Mouse (Mus musculus) thymus, postnatal 36 days (tissue): Measurements from ENCODE around the gene Kidins220.
A peak's percentile ranks its signal among the peaks of the same experiment; 100 is the strongest.

ENCODE experiments used
- DNase-seq, 2 experiments: peaks; one replicate each; pipeline ENCODE4 v3.0.0; 2022; ENCODE audit warnings: mixed read lengths in 2 of 2

The Kidins220 gene

DNA sequence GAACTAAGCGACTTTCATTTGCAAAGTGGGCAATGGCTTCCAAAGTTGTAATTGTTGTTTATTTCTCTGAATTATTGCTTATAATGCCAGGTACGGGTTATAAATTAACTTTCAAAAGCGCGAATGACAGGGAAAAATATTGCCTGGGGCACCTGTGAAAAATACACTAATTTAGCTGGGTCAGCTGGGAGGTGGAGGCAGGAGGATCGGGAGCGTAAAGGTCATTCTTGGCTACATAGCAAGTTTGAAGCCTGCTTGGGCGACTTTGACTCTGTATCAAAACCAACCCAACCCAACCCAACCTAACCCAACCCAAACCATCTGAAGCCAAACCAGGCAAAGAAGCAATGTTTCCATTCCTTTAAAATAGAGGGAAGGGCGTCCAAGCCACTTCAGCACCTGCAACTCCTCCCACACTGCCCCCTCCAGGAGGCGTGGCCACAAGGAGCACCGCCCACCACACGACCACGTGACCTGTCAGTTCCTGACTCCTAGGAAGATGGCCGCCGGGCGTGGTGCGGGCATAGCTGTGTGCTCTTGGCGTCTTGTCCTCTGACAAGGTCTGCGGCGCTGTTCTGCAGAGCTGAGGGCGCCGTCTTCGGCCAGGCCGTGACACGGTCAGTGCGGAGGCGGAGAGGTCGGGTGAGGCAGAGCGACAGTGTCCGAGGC, at the start of gene Kidins220:
Gene Kidins220, plus strand, starts transcription at position 480 of the 669 bp plus-strand sequence.
- peak; percentile 94 to 97 for DNase-seq

DNA sequence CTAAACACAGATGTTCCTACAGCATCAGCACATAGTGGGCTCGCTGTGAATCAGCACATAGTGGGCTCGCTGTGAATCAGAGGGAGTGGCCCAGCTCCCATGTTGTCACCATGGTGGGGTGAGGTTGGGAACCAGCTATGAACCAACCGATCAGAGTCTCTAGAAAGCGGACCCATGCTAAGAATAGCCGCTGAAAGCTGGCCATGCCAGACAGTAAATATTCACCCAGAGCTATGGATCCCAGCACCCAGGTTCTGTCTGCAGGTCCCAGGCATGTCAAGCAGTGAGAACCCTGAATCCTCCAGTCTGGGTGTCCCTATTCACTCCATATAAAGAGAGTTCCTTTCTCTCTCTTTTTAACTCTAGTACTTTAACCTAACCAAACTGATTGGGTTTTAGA, 49.4 kb upstream of the Kidins220 start:
- DNase-seq = no peak

DNA sequence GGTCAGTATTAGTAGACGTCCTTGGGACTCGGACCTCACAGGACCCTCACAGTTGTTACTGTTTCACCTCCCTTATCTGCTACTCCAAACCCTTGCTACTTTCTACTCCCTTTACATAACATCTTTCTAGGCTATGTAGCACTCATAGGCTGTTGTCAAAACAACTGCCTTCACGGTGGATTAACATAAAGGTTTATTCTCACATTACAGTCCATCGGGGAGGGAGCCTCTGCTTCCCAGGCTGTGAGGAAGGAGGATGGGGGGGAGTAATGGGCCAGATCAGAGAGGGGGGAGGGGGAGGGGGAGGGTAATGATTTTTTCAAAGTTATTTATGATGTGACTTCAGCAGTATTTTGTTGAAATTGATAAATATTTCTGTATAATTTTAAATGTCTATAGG, 49.0 kb upstream of the Kidins220 start:
- DNase-seq = no peak

DNA sequence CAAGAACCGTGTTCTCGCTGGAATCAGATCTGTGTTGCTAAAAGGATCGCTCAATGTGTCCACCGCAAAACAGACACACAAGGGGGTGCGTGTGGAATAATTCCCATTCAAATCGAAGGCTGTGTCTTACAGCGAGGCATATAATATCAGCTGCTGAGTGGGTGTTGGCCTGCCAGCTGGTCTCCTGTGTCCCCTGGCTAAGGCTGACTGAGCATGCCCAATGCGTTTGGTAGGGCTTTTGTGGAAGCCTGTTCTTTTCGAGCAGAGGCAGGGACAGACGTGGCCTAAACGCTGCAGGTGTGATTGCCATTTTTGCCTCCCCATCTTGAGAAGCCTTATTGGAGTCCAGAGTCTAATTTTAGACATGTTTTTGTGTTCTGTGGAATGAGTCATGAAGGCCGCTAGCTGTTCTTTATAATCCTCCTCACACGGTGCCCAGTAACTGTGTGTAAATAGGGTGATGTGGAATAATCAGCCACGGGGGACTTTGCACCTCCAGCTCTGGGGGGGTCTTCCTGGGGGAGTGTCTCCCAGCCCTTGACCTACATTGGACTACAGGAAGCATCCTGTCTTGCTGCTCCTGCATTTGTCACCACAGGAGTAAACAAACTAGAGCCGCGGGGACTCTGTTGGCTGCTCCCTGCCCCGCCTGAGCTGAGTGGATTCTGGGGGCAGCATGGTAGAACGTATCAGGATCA, 46.5 kb upstream of the Kidins220 start:
- DNase-seq = no peak

DNA sequence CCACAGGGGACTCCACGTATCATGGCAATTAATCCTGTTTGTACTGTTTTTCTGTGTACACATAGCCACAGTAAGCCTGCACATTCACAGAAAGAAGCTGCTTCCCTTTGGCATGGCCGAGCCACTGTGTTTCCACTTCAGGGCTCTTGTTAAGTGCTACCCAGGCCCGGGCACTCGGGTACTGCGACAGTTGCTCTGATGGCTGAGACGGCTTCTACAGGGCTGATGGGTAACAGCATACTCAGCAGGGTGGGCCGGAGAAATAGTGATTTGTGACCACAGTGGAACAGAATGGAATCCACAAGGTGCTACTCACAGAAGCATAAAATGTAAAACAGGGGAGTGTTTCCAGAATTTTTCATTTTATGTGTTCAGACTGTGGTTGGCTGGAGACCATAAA, 45.7 kb upstream of the Kidins220 start:
- DNase-seq = no peak

DNA sequence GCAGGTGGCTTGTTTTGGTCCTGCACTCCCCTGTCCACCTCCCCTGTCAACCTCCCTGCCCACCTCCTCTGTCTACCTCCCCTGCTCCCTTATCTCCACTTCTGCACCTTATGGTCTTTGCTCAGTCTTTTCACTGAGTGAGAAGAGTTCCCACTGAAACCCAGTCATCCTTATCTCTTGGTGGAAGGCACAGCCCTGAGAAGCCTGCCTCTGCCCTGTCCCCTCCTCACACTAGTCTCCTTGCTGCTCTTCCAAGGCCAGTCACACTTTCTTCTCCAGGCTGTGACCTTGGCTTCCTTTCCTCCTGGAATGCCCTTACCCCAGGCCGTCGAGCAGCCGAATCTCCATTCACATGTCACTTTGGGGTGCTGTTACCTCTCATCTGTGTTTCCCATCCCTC, 44.0 kb upstream of the Kidins220 start:
- DNase-seq = no peak

DNA sequence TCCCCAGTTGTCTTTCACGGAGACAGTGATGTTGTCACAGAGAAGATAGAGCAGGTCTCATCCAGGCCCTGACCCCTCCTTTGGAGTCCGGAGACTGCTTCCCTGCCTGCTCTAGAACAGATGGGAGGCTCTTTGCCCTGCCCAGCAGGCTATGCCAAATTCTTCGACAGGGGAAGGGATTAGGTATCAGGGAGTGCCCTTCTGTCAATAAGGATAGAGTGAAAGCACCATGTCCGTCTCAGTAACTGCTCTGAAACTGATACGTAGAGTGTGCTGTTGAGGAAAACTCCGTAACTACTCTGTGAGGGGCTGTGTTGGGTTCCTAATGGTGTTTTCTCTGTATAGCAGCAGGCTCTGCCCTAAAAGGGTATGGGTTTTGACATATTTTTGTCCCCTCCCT, 42.6 kb upstream of the Kidins220 start:
- no peak for DNase-seq

DNA sequence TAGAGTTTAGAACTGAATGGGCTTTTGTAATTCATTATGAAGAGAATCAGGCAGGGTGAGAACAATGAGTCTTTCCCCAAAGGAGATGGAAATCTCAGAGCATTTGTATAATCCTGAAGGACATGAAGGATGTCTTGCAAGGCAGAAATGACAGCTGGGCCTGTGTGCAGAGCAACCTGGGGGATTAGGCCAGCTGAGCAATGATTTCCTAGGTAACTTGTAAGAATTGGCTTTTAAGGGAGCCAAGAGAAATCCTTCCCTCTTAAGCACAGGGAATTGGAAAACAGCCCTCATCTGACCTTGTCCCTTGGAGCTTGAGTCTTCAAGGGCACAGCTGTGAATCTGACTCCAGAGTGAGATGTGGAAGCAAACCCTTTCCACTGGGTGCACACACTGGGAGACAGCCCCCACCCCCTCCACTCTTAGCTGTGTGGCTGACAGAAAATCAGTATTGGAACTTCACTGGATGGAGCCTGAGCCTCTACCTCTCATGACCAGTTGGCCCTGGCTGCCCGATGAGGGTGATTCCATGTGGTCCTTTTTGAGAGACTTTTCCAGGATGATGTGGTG, 41.4 kb upstream of the Kidins220 start:
- DNase-seq = no peak

DNA sequence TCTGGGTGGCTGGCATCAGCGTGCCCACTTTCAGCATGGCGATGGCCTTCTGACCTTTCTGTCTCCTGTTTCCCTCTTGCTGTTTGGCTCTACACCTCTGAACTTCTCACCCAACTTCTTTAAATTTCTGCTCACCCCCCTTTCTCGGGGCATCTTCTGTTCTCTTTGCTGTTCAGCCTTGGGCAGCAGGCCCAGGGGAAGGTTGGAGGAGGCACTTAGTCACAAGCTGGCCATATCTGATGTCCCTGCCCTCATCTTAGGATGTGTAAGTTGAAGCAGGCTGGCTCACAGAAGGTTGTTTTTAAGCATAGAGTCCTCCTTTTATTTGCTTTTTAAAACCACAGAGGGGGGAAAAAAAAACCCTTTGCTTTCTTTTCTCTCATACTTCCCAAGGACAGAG, 40.7 kb upstream of the Kidins220 start:
- DNase-seq = no peak

DNA sequence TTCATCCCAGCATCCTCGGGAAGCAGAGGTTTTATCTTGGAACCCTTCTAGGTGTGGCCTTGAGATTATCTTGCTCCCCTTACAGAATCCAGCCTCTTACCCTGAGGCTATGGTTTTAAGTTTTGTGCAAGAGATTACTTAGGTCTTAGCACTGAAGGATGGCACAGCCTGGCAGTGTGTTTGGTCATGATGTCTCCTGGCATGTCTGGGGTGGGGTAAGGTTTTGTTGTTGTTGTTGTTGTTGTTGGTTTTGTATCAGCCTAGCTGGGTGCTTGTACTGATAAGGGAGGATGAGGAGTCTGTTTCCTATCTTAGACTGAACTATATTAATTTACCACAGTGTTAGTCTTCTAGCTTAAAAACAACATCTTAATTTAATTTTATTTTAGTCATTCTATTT, 38.4 kb upstream of the Kidins220 start:
- DNase-seq = no peak

DNA sequence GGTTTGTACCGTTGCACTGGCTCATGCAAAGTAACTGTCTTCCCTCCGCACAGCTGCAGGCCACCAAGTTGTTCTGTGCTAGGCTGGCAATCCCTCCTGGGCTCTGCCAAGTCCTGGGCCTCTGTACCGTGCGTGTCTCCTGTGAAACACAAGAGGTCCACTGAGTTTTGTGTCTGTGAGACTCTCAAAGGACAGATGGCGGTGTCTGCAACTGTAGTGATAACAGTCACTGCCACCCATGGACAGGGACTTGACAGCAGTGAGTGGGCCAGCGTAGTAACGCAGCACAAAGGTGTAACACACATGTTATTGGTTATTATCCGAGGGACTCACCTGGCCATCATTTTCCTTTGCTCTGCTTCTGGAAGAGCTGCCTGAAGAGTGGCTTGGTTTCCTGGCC, 35.4 kb upstream of the Kidins220 start:
- no peak for DNase-seq

DNA sequence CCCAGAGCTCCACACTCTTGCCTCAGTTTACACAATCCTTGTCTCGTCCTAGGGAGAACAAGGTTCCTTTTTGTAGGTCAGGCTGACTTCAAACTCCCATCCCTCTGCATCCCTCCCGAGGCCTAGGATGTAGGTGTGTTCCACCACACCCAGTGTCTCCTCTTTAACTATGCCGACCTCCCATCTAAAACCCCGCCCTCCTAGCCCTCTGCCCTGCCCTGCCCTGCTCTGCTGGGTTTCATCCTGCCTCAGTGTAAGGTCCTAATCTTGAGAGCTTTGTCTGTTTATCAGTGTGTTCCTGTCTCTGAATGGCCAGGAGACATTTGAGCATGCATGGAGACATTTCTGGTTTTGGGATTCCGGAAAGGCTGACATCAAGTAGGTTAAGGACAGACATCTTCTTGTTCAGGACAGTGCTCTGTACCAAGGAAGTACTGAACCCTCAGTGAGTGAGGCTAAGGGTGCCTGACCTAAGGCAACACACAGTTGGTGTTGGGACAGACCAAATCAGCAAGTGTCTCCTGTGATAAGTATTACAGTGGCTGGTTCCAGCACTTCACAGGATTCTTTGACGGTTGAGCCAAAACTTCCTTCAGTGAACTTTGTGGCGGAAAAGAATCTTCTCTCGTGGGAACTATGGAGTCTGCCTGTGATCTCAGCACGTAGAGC, 32.0 kb upstream of the Kidins220 start:
- DNase-seq = no peak

DNA sequence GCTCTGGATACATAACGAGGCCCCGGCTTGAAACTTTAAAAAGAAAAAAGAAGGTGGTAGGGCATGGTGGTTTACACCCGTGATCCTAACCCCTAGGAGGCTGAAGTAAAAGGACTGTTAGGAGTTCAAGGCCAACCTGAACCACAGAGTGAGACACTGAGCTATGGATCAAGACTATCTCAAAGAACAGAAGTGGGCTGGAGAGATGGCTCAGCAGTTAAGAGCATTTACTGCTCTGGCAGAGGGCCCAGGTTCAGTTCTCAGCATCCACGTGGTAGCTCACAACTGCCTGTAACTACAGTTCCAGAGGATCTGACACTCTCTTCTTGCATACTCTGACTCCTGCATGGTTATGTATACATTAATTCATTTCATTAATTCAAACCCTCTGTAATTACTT, 31.3 kb upstream of the Kidins220 start:
- no peak for DNase-seq

DNA sequence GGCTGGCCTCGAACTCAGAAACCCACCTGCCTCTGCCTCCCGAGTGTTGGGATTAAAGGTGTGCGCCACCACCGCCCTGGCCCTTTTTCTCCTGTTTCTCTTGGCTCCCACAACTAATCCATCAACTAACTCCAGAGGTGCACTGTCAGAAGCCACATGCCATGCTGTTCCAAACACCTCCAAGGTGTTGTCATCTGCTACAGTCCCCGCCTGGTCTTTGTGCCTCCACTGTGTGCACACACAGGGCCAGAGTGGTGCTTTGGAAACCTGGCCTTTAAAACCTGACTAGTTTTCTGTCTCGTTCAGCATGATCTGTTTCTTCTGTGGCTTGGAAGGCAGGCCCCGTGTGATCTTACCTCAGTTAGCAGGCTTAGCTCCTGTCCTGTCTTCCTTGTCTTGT, 30.1 kb upstream of the Kidins220 start:
- DNase-seq = no peak

DNA sequence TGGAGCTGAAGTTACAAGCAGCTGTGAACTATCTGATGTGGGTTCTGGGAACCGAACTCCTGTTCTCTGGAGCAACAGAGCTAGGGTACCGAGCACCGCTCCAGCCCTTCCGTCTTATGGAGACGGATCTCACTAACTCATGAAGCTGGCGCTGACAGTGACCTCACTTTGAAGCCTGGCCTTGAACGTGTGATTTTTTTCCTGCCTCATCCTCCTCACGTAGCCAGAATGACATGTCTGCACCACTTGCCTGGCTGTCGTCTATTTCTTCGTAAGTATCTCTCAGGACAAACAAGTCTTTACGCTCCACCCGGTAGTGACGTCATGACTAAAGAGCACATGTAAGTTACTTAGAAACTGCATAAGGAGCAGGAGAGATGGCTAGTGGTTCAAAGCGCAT, 27.7 kb upstream of the Kidins220 start:
- DNase-seq = no peak

DNA sequence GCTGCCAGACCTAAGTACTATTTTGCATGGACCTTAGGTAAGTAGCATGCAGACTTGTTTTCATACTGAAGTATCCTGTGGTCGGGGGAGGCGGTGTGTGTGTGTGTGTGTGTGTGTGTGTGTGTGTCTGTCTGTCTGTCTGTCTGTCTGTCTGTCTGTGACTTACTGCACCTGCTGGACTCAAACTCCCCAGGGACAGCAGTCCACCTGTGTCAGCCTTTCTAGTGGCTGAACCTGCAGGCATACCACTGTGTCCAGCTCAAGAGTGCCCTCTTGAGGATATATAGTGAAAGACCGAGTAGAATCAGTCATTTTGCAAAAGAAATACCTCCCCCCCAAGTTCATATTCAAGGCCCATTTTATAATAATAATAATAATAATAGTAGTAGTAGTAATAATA, 26.4 kb upstream of the Kidins220 start:
- no peak for DNase-seq

DNA sequence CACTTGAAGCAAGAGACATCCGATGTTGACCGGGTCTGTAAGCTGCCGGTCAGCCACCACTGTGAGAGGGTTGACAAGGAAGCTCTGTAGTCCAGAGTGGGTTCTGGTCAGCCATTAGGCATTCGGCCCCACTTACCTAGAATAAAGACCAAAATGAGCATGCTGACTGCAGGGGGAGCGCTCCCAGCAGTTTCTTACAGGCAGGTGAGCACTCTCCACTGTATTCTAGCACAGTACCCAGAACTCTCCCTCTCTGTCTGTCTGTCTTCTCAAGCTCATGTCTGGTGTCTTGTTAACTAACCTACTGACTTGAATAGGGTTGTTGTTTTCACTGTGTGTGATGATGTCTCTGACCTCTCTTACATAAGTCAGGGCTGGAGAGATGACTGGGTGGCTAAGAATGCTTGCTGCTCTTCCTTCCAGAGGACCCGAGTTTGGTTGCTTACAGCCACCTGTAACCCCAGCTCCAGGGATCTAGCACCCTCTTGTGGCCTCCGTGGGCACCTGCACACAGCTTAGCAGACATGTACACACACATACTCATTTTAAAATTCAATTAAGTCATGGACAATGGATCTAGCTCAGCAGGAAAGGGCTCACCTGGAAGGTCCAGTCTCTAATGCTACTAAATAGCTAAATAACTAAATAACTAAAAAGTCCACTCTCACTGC, 24.2 kb upstream of the Kidins220 start:
- DNase-seq = peak in 1 of 2 experiments; percentile 7

DNA sequence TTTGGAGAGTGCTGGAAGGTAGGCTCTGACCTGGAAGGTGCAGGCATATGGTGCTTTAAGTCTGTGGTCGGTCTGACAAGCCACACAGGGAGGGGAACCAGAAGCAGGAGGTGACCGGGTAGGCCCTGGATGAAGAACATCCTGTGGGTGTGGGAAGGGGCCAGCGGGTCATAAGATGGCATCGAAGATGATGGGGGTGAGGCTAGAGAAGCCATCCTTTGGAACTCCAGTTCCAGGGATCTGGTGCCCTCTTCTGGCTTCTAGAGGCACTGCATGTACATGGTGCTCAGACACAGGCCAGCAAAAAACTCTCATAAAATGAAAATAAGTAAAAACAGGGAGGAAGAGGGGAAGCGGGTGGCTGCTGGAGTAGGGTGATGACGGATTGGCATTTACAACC, 22.6 kb upstream of the Kidins220 start:
- DNase-seq = peak; percentile 48 to 49

DNA sequence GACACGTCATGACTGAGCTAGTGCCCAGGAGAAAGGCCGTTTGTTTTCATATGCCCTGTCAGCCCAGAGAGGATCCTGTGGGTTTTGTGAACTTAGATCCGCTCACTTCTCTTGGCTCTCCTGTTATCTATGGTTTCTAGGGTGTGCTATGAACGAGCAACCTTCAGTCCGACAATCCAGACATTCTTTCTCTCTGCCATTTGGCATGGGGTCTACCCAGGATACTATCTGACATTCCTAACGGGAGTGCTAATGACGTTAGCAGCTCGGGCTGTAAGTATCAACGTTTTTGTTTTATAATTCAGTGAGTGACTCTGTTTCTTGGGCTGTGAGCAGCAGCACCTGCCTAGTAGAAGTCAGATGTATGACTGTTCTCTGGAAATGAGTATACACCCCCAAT, 19.6 kb upstream of the Kidins220 start:
- no peak for DNase-seq

DNA sequence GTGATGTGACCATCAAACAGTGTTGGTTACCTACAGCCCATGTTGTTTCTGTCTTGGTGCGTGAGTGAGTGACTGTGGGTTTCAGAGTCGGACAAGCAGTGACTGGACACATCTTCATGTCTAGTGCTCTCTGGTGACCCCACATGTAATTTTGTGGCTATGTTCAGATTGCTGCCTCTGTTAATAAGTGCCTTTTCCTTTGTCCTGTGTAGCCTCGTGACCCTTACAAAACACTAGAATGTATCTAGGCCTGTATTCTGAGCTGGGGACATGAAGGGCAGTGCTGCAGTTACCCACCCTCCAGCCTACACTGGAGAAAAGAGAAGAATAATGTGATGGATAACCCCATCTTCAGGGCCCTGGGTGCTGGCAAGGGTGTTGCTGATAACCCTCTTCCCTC, 16.2 kb upstream of the Kidins220 start:
- DNase-seq = no peak

DNA sequence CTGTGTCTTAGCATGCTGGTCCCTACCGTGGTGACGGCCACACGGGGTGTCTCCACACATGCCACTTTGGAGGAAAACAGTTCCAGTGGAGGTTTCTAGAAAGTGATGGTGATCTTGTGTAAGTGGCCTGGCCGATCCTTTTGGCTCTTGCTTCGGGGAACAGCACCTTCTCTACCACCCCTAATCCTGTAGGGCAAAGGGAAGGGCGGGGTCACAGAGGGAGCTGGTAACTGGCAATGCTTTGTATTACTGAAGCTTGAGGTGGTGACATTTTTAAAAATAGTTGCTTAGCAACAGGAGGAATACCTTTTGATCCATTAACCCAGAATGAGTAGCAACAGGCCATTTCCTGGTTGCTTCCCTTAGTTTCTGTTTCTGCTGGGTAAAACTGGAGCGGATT, 12.9 kb upstream of the Kidins220 start:
- no peak for DNase-seq

DNA sequence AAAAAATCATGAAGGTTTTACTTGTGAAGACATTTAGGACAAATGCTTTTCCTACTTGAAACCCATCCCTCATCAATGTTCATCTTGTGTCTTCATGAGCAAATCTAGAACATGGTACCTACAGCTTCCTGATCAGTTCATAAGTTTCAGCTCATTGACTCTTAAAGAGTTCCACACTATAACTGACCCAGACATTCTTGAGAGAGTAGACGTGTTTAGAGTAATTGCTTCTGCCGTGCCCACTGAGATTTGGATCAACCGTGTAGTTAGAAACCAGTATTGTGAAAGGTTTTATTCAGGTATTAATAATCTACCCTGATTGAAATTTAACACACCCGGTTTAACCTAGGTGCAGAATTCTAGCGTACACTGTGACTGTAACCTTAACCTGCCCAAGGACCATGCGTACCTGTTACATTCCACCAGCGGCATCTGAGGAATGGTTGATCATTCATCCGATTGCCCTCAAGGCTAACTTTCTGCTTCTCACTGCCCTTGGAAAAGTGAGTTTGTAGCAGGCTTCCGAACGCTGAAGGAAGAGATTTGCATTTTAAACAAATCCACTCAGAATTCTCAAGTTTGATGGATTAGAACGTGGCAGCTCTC, 12.3 kb upstream of the Kidins220 start:
- DNase-seq = no peak
